Mouse (Mus musculus): ENCODE data around the gene Herc6. TPM values are rescaled to one million over a fixed set of nuclear protein-coding genes. Genes with fewer than 3 reads are reported as not detected.

Gene Herc6
- polyA plus RNA-seq (2014; fragmentation: Nextera tagmentation; extraction: Ambion mirVana), result 4.7 and 6.7 TPM in 2 replicates

DNA sequence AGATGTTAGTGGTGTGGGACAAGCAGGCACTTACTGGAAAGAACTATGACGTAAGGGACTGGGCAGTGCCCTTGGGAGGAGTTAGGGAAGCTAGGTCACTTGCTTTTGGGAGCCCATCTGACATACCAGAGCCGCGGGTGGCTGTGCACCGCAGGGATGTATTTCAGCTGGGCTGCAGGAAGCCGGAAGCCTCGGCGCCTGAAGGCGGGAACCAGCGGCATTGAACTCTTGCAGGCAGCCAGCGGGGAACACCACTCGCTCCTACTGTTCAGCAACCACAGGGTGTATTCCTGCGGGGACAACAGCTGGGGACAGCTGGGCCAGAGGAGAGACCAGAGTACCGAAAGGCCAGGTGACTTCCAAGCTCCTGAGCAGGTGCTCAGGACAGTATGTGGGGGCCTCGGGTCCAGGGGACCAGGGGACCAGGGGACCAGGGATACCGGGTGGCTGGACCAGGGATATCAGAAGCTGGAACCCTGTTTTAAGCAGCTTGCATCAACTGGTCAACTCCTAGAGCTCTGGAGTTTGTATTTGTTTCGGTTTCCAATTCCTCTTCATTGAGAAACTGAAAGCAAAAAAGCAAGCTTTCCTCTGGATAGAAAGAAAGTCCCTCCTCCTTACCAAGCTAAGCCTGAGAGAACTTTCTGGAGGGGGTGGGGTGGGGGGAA is at the start of gene Herc6:
TSS of gene Herc6 (plus strand) at position 120 of the 668 bp plus-strand sequence.
- Histone ChIP-seq H3K27me3 (ENCODE audit: control insufficient read depth, insufficient read depth, low read length) (no peaks in the 10 kb centered on the region), H3K36me3 (ENCODE audit: control insufficient read depth, insufficient read depth, low read length) (no peaks in the 10 kb centered on the region), H3K27ac (ENCODE audit: low read depth, low read length) (no peak within 1 kb of the TSS), H3K9ac (ENCODE audit: low read depth, low read length) (peak within 1 kb of the TSS; percentile 73), H3K4me1 (ENCODE audit: control insufficient read depth, insufficient read depth, low read length) (no peaks in the 10 kb centered on the region), H3K4me2 (peak within 1 kb of the TSS; percentile 79), H3K9me3 (replicated peaks; ENCODE audit: control insufficient read depth, low read length) (no peaks in the 10 kb centered on the region), H3K4me3 (ENCODE audit: low read depth, low read length) (peak within 1 kb of the TSS; percentile 59)
- ATAC-seq (replicated peaks; ENCODE audit: insufficient number of reproducible peaks, low FRiP score, low TSS enrichment), result peak; percentile 80
- 1% methylated on average over 16 of the region's 16 CpGs for WGBS (ENCODE audit: insufficient replicate concordance)

DNA sequence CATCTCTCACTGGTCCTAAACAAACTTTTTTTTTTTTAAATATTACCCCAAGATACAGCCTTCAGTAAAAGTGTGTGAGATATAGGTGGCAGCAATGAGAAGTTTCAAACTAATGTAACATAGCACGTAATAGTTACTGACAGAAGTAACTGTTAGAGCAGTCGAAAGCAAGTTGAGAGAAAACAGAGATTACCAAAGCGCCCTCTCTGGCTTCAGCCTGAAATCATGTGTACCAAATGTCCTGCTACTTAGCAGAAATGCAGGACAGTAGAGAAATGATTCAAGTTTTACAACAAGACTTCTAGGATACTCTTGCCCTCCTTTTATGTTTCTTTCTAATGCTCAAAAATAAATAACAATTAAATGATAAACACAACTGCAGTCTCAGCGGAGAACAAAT is 49.8 kb upstream of the Herc6 start:
- Histone ChIP-seq H3K9ac (ENCODE audit: low read depth, low read length) (no peak overlapping the region), H3K27me3 (ENCODE audit: control insufficient read depth, insufficient read depth, low read length) (no peaks in the 10 kb centered on the region), H3K27ac (ENCODE audit: low read depth, low read length) (peak overlapping the region; percentile 13; the same call in 1 of the 2 replicates), H3K4me1 (ENCODE audit: control insufficient read depth, insufficient read depth, low read length) (peaks cover 8% of the 10 kb centered on the region; the same call in 1 of the 2 replicates), H3K36me3 (ENCODE audit: control insufficient read depth, insufficient read depth, low read length) (no peaks in the 10 kb centered on the region), H3K9me3 (replicated peaks; ENCODE audit: control insufficient read depth, low read length) (no peaks in the 10 kb centered on the region), H3K4me2 (peak overlapping the region; percentile 49), H3K4me3 (ENCODE audit: low read depth, low read length) (no peak overlapping the region)
- WGBS (ENCODE audit: insufficient replicate concordance), result 30% methylated on average over 4 of the region's 4 CpGs
- no peak for ATAC-seq (replicated peaks; ENCODE audit: insufficient number of reproducible peaks, low FRiP score, low TSS enrichment)

DNA sequence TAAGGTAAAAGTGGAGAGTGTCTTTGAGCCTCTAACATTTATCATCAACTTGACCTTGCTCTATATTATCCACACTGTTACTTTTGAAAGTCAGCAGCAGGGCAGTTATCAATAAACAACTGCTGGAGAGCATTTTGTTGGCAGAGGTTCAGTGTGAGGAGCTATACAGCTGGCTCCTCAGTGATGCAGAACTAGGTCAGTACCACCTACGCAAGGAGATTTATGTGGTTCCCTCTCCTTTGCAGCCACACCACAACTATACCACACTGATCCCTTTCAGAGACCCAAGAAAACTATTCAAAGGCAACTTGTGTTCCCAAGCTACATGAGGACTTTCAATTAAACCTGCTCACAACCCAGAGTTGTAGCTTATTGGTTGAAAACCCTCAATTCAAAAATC is 49.4 kb upstream of the Herc6 start:
- no peaks in the 10 kb centered on the region for H3K27me3 ChIP-seq (ENCODE audit: control insufficient read depth, insufficient read depth, low read length)
- WGBS (ENCODE audit: insufficient replicate concordance), result 42% methylated on average over 1 of the region's 1 CpGs
- H3K4me2 ChIP-seq, result peak overlapping the region; percentile 49
- H3K27ac ChIP-seq (ENCODE audit: low read depth, low read length), result peak overlapping the region; percentile 80
- H3K36me3 ChIP-seq (ENCODE audit: control insufficient read depth, insufficient read depth, low read length), result no peaks in the 10 kb centered on the region
- no peaks in the 10 kb centered on the region for H3K9me3 ChIP-seq (replicated peaks; ENCODE audit: control insufficient read depth, low read length)
- H3K9ac ChIP-seq (ENCODE audit: low read depth, low read length), result no peak overlapping the region
- H3K4me1 ChIP-seq (ENCODE audit: control insufficient read depth, insufficient read depth, low read length), result peaks cover 8% of the 10 kb centered on the region; the same call in 1 of the 2 replicates
- peak overlapping the region; percentile 14; the same call in 1 of the 2 replicates for H3K4me3 ChIP-seq (ENCODE audit: low read depth, low read length)
- ATAC-seq (replicated peaks; ENCODE audit: insufficient number of reproducible peaks, low FRiP score, low TSS enrichment), result no peak

DNA sequence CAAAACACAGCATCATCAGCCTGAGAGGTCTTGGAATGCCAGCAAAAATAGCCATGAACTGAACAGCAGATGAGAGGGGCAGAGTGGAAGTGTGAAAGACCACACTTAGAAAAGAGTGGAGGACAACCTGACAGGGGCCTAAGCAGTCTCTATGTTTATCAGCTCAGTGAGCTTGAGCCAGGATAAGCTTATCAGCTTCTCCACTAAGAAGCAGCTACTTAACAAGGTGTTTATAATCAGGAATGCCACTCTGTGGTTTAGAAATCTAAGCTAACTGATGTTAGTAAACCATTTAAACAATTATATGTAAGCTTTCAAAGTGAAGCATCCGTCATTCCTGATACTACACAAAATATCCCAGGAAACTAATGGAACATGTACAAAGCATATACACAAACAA is 48.8 kb upstream of the Herc6 start:
- no peak overlapping the region for H3K9ac ChIP-seq (ENCODE audit: low read depth, low read length)
- peak overlapping the region; percentile 14; the same call in 1 of the 2 replicates for H3K4me3 ChIP-seq (ENCODE audit: low read depth, low read length)
- H3K4me2 ChIP-seq, result peak overlapping the region; percentile 49
- H3K27ac ChIP-seq (ENCODE audit: low read depth, low read length), result peak overlapping the region; percentile 80
- no peaks in the 10 kb centered on the region for H3K9me3 ChIP-seq (replicated peaks; ENCODE audit: control insufficient read depth, low read length)
- peaks cover 8% of the 10 kb centered on the region; the same call in 1 of the 2 replicates for H3K4me1 ChIP-seq (ENCODE audit: control insufficient read depth, insufficient read depth, low read length)
- H3K27me3 ChIP-seq (ENCODE audit: control insufficient read depth, insufficient read depth, low read length), result no peaks in the 10 kb centered on the region
- 35% methylated on average over 1 of the region's 1 CpGs for WGBS (ENCODE audit: insufficient replicate concordance)
- ATAC-seq (replicated peaks; ENCODE audit: insufficient number of reproducible peaks, low FRiP score, low TSS enrichment), result no peak
- no peaks in the 10 kb centered on the region for H3K36me3 ChIP-seq (ENCODE audit: control insufficient read depth, insufficient read depth, low read length)

DNA sequence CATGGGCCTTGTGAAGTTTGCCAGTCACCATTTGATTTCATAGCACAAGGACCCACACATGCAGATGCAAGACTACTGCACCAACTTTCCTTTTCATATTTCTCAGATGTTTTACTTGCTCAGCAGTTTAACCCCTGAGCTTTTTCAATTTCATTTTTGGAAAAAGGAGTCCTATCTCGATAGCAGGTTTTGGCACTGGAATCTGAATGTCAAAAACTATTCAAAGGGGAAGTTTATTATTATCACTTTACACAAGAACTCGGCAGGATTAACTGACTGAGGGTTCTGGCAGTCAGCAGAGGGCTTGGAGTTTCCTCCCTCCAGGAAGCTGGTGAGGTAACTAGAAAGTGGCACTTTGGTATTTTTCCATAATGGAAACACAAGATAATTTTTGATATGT is 47.4 kb upstream of the Herc6 start:
- peak overlapping the region; percentile 84 for H3K4me2 ChIP-seq
- H3K4me1 ChIP-seq (ENCODE audit: control insufficient read depth, insufficient read depth, low read length), result peaks cover 8% of the 10 kb centered on the region; the same call in 1 of the 2 replicates
- H3K36me3 ChIP-seq (ENCODE audit: control insufficient read depth, insufficient read depth, low read length), result no peaks in the 10 kb centered on the region
- 35% methylated on average over 2 of the region's 2 CpGs for WGBS (ENCODE audit: insufficient replicate concordance)
- peak overlapping the region; percentile 76 for H3K4me3 ChIP-seq (ENCODE audit: low read depth, low read length)
- ATAC-seq (replicated peaks; ENCODE audit: insufficient number of reproducible peaks, low FRiP score, low TSS enrichment), result no peak
- H3K27ac ChIP-seq (ENCODE audit: low read depth, low read length), result 0 out of 2 replicates have a peak overlapping the region, but pooled peaks have one; percentile 84
- H3K27me3 ChIP-seq (ENCODE audit: control insufficient read depth, insufficient read depth, low read length), result no peaks in the 10 kb centered on the region
- H3K9me3 ChIP-seq (replicated peaks; ENCODE audit: control insufficient read depth, low read length), result no peaks in the 10 kb centered on the region
- H3K9ac ChIP-seq (ENCODE audit: low read depth, low read length), result peak overlapping the region; percentile 82

DNA sequence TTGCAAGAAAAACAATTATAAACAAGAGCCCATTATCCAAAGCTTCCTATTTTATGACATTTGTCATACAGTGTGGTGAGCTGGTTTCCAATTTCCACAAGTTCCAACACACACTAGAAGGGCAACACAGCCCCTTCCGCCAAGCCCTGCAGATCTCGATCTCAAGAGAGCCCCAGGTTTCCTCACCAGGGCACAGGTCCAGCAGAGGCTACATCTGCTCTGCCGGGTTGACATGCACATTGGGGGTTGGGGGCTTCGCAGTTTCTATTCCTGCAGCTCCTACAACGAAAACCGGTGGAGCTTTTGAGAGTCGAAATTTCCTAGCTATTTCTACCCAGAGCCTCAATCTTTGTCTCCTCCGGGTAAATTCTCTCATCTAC is 46.6 kb upstream of the Herc6 start:
- WGBS (ENCODE audit: insufficient replicate concordance), result 2% methylated on average over 8 of the region's 8 CpGs
- Histone ChIP-seq H3K36me3 (ENCODE audit: control insufficient read depth, insufficient read depth, low read length) (no peaks in the 10 kb centered on the region), H3K4me3 (ENCODE audit: low read depth, low read length) (peak overlapping the region; percentile 76), H3K9ac (ENCODE audit: low read depth, low read length) (peak overlapping the region; percentile 82), H3K4me1 (ENCODE audit: control insufficient read depth, insufficient read depth, low read length) (peaks cover 8% of the 10 kb centered on the region; the same call in 1 of the 2 replicates), H3K9me3 (replicated peaks; ENCODE audit: control insufficient read depth, low read length) (no peaks in the 10 kb centered on the region), H3K27me3 (ENCODE audit: control insufficient read depth, insufficient read depth, low read length) (no peaks in the 10 kb centered on the region), H3K27ac (ENCODE audit: low read depth, low read length) (peak overlapping the region; percentile 84), H3K4me2 (peak overlapping the region; percentile 84)
- ATAC-seq (replicated peaks; ENCODE audit: insufficient number of reproducible peaks, low FRiP score, low TSS enrichment), result no peak

DNA sequence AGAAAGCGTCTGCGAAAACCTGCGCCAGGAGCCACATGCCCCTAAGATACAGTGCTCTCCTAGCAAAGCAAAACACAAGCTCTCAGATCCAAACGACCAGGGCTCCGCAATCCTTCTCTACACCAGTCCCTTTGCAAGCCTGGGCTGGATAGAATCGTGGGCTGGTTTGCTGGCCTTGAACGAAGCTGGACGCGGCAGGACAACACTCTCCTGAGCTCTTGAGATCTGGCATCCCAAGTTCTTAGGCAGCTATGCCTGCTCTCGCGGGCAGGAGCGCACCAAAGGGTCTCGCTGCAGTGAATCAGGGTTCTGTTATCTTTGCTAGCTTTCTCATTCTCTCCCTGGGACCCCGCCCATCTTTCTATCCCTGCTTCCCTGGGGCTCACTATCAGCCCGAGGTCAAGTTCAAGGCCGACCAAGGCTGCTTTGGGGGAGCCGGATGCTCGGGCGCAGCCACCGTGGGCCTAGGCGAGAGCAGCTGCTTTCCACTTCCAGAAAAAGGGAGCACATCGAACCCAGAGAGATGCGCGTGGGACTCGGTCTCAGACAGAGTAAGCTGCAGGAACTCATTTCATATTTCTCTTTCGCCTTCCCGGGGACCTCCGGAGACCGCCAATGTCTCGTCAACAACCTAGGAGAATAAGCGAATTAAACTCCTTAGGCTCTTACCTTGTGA is 46.1 kb upstream of the Herc6 start:
- Histone ChIP-seq H3K9me3 (replicated peaks; ENCODE audit: control insufficient read depth, low read length) (no peaks in the 10 kb centered on the region), H3K4me1 (ENCODE audit: control insufficient read depth, insufficient read depth, low read length) (peaks cover 8% of the 10 kb centered on the region; the same call in 1 of the 2 replicates), H3K27ac (ENCODE audit: low read depth, low read length) (peak overlapping the region; percentile 84), H3K27me3 (ENCODE audit: control insufficient read depth, insufficient read depth, low read length) (no peaks in the 10 kb centered on the region), H3K36me3 (ENCODE audit: control insufficient read depth, insufficient read depth, low read length) (no peaks in the 10 kb centered on the region), H3K4me2 (peak overlapping the region; percentile 84), H3K9ac (ENCODE audit: low read depth, low read length) (peak overlapping the region; percentile 82), H3K4me3 (ENCODE audit: low read depth, low read length) (peak overlapping the region; percentile 76)
- WGBS (ENCODE audit: insufficient replicate concordance), result under 1% methylated on average over 31 of the region's 31 CpGs
- ATAC-seq (replicated peaks; ENCODE audit: insufficient number of reproducible peaks, low FRiP score, low TSS enrichment), result peak; percentile 9; the same call in 1 of the 2 replicates

DNA sequence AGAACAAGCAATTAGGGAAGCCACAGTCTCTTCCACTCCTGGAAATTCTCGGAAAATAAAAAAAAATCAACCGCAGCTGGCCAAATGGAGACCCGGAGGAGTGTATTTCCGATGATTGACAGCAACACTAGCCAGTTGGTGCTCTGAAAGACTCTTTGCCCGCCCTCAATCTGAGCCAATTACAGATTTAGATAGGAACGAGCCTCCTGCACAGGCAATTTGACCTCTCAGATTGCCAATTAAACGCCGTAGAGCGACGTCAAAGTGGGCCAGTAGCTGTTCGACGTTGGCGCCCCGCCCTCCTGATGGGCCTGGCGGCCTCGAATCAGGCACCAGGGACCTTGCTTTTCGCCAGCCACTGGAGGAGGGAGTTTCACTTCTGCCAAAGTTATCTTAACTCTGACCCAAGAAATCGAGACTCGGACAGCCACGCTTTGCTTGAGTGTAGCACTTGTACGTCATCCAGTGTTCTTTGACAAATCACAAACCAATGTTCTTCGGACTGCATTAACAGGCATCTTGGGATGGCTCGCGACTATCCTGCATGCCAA is 45.3 kb upstream of the Herc6 start, which contains the start of gene Ppm1k:
TSS of gene Ppm1k (minus strand) at position 83 of the 551 bp plus-strand sequence.
- H3K36me3 ChIP-seq (ENCODE audit: control insufficient read depth, insufficient read depth, low read length), result no peaks in the 10 kb centered on the region
- H3K4me2 ChIP-seq, result peak within 1 kb of the TSS; percentile 84
- under 1% methylated on average over 24 of the region's 24 CpGs for WGBS (ENCODE audit: insufficient replicate concordance)
- H3K27me3 ChIP-seq (ENCODE audit: control insufficient read depth, insufficient read depth, low read length), result no peaks in the 10 kb centered on the region
- H3K27ac ChIP-seq (ENCODE audit: low read depth, low read length), result peak within 1 kb of the TSS; percentile 84
- ATAC-seq (replicated peaks; ENCODE audit: insufficient number of reproducible peaks, low FRiP score, low TSS enrichment), result peak; percentile 92
- peak within 1 kb of the TSS; percentile 82 for H3K9ac ChIP-seq (ENCODE audit: low read depth, low read length)
- peaks cover 8% of the 10 kb centered on the region; the same call in 1 of the 2 replicates for H3K4me1 ChIP-seq (ENCODE audit: control insufficient read depth, insufficient read depth, low read length)
- H3K9me3 ChIP-seq (replicated peaks; ENCODE audit: control insufficient read depth, low read length), result no peaks in the 10 kb centered on the region
- peak within 1 kb of the TSS; percentile 76 for H3K4me3 ChIP-seq (ENCODE audit: low read depth, low read length)
